Mouse (Mus musculus): Measurements from ENCODE around the gene Caly. TPM values are rescaled to one million over a fixed set of nuclear protein-coding genes. Genes with fewer than 3 reads are reported as not detected.

Caly gene
- total RNA-seq, 2 experiments from 2014 or later: 242 to 255 TPM

DNA sequence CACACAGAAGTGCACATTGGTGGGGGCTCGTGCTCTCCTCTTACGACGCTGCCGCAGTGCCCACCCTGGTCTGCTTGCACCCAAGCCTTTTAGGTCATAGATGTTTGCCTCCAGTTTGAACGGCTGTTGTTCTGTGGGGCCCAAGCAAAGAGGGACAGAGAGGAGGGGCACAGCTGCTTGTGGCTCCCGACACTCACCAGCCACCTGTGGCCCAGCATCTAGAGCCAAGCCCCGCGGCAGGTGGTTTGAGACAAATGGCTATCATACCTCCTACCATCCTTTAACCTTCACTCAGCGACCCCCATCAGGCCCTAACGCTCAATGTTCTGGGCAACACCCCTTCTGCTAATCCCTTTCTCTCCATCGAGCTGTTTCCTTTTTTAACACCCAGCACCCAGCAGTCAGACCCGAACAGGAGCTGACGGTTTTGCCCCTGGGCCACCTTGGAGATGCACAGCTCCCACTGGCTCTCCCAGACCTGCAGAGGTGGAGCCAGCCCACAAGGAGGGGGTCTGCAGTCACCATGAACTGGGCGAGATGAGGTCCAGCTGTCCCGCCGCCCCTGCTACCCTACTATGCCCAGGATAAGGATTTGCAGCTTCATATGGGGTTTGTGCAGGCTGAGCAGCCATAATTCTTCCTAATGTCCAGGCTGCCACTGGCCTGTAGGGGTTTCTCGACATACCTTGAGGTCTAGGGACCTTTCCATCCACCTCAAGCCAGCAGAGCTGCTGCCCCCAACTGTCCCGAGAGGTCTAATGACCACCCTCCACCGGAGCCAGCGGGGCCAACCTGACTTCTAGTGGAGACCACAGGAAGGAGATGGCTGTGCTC is 723 bp downstream of the Caly start:
- peak; percentile 49 to 56 for DNase-seq

DNA sequence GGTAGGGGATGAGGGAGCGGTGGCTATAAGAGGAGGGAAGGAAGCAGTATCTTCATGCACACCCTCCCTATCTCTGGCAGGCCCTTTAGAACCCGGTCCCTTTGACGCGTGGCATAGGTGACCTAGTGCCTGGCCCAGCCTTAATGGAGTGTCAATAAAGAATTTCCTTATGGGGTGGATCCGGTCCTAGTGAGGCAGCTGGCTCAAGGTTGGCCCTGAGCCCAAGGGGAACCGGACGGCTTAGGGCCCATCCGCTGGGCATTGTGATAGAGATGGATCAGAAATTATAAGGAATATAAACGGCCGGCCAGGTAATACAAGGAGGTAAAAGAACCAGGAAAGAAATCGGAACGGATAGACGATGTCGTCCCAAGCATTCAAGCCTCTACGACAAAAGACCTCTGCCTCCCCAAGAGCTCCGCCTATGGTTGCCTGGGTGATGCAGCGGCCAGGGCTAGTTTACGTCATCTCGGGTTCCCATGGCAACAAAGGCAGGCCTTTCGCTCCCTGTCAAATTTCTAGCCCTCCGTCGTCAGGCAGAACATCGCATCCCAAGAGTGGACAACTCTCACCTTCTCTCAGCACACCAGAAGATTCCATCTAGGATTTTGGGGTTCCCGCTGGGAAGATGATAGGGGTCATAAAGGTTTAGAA is 1.7 kb downstream of the Caly start:
- peak; percentile 88 to 90 for DNase-seq

GRCm38 (mm10) chr7:140078711-140079110 is 3.6 kb downstream of the Caly start:
- DNase-seq: peak; percentile 68 to 71

DNA sequence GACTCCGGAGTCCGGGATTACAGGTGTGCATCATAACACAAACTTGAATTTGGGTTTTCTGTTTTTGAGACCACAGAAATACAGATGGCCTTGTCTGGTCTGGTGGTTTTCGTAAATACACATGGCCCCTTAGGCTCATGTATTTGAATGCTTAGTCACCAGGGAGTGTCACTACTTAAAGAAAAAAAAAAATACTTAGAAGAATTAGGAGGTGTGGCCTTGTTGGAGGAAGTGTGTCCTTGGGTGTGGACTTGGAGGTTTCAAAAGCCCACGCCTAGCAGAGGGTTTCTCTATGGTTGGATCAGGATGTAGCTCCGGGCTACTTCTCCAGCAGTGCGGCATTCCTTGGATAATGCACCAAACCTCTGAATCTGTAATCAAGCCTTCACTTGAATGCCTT is 4.7 kb downstream of the Caly start:
- DNase-seq: no peak

GRCm38 (mm10) chr7:140070042-140070711 is 12.2 kb downstream of the Caly start:
- no peak for DNase-seq

- no peak for DNase-seq
Measured at GRCm38 (mm10) chr7:140067397-140067796, 15.0 kb downstream of the Caly start.

DNA sequence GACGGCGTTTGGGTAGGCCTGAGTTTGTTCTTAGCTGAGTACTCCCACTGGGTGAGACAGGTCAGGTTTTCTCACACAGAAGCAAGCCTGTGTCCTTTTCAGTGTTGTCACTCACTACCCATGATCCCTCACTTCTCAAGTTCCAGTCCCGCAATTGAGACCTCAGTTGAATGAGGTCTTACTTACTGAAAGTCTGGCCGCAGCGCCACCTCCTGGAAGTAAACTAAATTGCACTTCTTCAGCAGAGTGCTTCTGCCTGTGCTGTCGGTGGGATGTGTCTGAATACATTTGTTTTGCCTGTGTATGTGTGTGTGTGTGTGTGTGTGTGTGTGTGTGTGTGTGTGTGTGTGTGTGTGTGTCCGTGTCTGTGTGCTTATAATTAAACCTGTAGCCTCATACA is 19.3 kb downstream of the Caly start:
- peak; percentile 56 to 68 for DNase-seq

- no peak for DNase-seq
Measured at GRCm38 (mm10) chr7:140062307-140062706, 20.0 kb downstream of the Caly start.

GRCm38 (mm10) chr7:140061832-140062130 is 20.6 kb downstream of the Caly start:
- no peak for DNase-seq

GRCm38 (mm10) chr7:140060936-140061831 is 21.2 kb downstream of the Caly start:
- DNase-seq: no peak

DNA sequence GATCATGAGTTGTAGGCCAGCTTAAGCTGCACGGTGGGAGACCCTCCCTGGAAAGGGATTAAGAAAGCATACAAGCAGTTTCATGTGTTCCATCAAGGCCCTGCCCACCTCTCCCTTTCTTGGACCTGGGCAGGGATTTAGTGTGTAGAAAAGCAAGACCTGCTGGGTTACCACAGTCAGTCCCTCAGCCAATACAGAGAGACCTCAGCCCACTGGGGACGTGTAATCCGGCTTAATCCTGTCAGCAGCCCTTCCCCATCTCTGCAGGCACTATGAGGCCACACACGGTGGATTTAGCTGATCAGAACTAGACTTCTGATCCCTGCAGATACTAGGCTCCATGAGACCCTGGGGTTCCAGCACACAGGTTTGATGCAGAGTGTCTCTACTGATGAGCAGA is 22.7 kb downstream of the Caly start:
- no peak for DNase-seq

- DNase-seq: no peak
Measured at GRCm38 (mm10) chr7:140058528-140058927, 23.8 kb downstream of the Caly start.

- DNase-seq: no peak
Measured at GRCm38 (mm10) chr7:140057413-140058407, 24.6 kb downstream of the Caly start.

GRCm38 (mm10) chr7:140054124-140054523 is 28.2 kb downstream of the Caly start:
- DNase-seq: peak; percentile 31 to 35

- no peak for DNase-seq
Measured at GRCm38 (mm10) chr7:140049115-140049689, 33.1 kb downstream of the Caly start.

DNA sequence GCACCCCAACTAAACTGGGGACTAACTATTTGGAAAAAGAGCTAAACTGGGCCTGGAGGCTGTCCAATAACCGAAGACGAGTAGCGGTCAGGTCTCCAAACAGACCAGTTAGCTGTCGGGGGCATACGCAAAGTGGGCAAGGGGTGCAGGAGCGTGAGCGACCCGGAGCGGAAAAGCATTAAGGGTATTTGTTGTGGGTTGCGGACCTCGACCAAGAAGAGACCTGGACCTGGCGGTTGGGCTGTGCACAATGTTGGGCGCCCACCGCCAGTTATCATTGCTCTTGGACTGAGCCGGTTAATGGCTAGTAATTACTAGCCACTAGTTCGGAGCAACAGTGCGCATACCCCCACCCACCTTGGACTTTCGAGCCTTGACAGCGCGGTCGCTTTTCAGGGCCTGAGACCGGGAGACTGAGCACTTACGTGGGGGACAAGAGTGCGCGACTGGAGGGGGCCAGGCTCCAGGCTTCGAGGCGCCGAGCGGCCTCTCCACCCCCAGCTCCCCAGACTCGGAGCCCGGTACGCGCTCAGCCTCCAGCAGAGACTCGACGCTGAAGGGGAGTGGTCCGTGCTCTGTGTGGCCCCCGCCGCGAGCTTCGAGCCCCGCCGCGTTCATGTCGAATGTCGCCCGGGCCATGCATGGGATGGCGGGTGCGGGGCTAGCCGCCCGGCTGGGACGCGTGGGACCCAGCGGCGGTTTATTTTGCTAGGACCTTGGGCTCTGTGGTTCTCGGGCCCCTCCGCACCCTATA is 33.8 kb downstream of the Caly start, which contains the start of gene Msx3:
Gene Msx3 (minus strand): TSS at position 729 of the 754 bp plus-strand sequence.
- no peak for DNase-seq

DNA sequence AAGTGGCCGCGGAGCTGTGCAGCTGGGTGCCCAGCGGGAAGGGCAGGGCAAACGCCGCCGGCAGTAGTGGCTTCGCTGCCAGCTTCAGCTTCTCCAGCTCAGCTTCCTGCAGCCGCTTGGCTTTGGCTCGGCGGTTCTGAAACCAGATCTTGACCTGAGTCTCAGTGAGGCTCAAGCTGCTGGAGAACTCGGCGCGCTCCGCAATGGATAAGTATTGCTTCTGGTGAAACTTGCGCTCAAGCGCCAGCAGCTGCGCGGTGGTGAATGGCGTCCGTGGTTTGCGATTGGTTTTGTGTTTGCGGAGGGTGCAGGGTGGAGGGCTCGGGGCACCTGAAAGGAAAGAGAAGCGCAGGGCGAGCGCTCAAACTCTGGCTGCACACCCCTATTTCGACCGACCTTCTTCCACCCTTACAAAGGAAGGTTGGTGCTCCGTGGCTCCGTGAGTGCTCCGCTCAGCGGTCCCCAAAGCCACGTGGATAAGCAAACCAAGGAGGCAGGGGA is 34.5 kb downstream of the Caly start:
- no peak for DNase-seq

DNA sequence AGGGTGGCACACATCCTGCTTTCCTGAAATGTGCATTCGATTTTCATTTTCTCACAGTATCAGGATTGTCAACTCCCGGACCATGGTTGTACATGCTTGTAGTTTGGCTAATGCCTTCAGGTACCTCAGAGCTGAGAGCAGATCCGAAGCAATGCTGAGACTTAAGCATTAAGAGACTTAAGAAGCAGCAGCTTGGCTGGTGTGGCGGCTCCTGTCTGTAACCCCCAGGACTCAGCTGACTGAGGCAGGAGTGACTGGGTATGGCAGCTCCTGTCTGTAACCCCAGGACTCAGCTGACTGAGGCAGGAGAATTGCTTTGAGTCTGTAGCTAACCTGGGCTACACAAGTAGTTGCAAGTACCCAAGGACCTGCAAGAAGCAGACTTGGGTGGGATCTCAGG is 36.8 kb downstream of the Caly start:
- DNase-seq: no peak

- no peak for DNase-seq
Measured at GRCm38 (mm10) chr7:140042728-140043127, 39.6 kb downstream of the Caly start.

DNA sequence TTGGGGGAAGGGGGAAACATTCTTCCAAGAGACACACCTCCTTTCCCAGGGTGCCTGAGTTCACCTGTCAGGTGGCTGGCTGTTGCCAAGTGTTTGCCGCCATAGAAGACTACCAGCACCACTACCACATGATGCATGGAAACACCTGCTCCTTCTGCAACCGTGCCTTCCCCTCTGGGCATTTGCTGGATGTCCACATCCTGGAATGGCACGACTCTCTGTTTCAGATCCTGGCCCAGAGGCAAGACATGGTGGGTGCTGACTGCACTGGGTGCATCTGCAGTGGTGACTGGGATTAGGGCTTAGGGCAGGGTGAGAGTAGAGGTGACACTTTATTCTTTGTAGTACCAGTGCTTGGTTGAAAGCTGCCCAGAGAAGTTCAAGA is 45.2 kb downstream of the Caly start:
- DNase-seq: no peak

Measured in layer of hippocampus, postnatal 36 days (tissue).